Comparison of ENCODE assay signal across 9 mouse cellular contexts in the genomic region with DNA sequence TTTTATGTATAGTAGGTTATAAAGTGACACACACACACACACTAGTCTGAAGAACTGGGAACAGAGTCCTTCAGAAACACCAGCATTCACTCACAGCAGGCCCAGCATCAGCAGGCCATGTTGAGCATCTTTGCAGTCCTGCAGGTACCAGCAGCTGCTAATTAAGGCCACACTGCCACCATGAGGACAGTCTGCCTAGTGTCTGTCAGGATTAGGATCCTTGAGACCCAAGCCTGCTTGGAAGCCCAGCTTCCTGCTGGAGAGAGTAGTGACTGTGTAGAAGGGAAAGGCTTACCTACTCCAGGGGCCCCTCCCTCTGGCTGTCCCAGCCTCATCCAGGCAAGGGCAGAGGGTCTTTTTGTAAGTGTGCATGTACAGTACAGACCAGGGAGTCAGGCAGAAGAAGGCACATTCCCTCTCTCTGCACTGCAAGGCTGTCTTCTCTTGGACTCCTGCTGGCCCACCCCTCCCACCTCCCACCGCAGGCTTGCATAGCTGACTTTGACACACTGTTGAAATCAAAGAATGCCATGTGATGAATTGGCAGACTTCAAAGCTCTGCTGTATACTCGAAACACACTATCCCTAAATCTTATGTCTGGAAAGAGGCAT. TPM values are rescaled to one million over a fixed set of nuclear protein-coding genes. Genes with fewer than 3 reads are reported as not detected.
DNase-seq lines count a peak whose midpoint lies in the region; ATAC-seq and TF ChIP-seq lines count a peak whose summit lies in the region.
"Had no signal": no experiment of that assay in that cellular context is flagged by ENCODE, and none has a peak within 500 bp of the region (broad histone marks: within the 10 kb centered on the region; RNA-seq: fewer than 3 reads in every experiment).

No protein-coding gene starts in this region.

- H3K27ac ChIP-seq in cortical plate, adult 2 months (ENCODE audit: insufficient read depth, low read length): no peak overlapping the region
- H3K27ac ChIP-seq in hindbrain, postnatal 0 days: no peak overlapping the region

- TF ChIP-seq POLR2A in cortical plate, adult 2 months (IDR thresholded peaks at IDR 0.05; ENCODE audit: extremely low read depth, insufficient read depth, low read length): no peak

- no peaks in the 10 kb centered on the region for H3K27me3 ChIP-seq in hindbrain, postnatal 0 days (ENCODE audit: insufficient read depth, low read length)

- no peaks in the 10 kb centered on the region for H3K9me3 ChIP-seq in hindbrain, postnatal 0 days (ENCODE audit: low read length)

- WGBS in hindbrain, postnatal 0 days: 26% methylated on average over 2 of the region's 2 CpGs

- H3K4me1 ChIP-seq in cortical plate, adult 2 months (ENCODE audit: control insufficient read depth, insufficient read depth, low read length): no peaks in the 10 kb centered on the region
- H3K4me1 ChIP-seq in hindbrain, postnatal 0 days (ENCODE audit: insufficient read depth, low read length): no peaks in the 10 kb centered on the region

- peak; percentile 94 for ATAC-seq in hindbrain, postnatal 0 days
- ATAC-seq in megakaryocyte progenitor cell, adult 5-6 weeks (replicated peaks; ENCODE audit: poor library complexity): peak; percentile 69

- H3K36me3 ChIP-seq in hindbrain, postnatal 0 days (ENCODE audit: insufficient read depth, low read length): no peaks in the 10 kb centered on the region

- peak; percentile 95 for TF ChIP-seq CTCF in cortical plate, adult 2 months (IDR thresholded peaks at IDR 0.05; ENCODE audit: extremely low read depth, insufficient read depth, low read length)
- peak; percentile 98 for TF ChIP-seq CTCF in hindbrain, postnatal 0 days (IDR thresholded peaks at IDR 0.05; ENCODE audit: low read depth)

- no peak overlapping the region for H3K4me2 ChIP-seq in hindbrain, postnatal 0 days (ENCODE audit: low read depth, low read length)

- no peak overlapping the region for H3K9ac ChIP-seq in hindbrain, postnatal 0 days (replicated peaks; ENCODE audit: low read length)

- DNase-seq in adipocyte (ENCODE audit: low spot score): peak; percentile 62
- peak; percentile 67 for DNase-seq in gastrocnemius, postnatal 10 days
- peak; percentile 92 for DNase-seq in hindbrain, postnatal 0 days (ENCODE audit: low spot score)
- DNase-seq in left cerebral cortex, adult 18-20 months (ENCODE audit: low spot score in 2 of 2): peak; percentile 64 to 69
- peak; percentile 69 for DNase-seq in right cerebral cortex, postnatal 4 days
- DNase-seq in c-Kit-positive CD71-positive TER-119-positive erythroid progenitor cells, embryonic 14.5 days (ENCODE audit: low spot score): no peak

- H3K4me3 ChIP-seq in cortical plate, adult 2 months (ENCODE audit: insufficient read depth, low read length): no peak overlapping the region
- H3K4me3 ChIP-seq in hindbrain, postnatal 0 days (ENCODE audit: low read length): no peak overlapping the region

RNA-seq across cellular contexts. Expression of gene Slc36a4, which starts 27.6 kb away (rescaled TPM):
- 23.3 and 25.0 TPM in 2 replicates for polyA plus RNA-seq in cortical plate, adult 2 months (2012; rRNA removed)
- 10 to 100 TPM in 1 of 2 experiments, 1 to 10 TPM in 1; 8.6 to 12.5 TPM for total RNA-seq in gastrocnemius, postnatal 10 days (2021)
- total RNA-seq in hindbrain, postnatal 0 days (2014; rRNA removed): 43.6 and 47.4 TPM in 2 replicates
- 23.7 and 26.7 TPM in 2 replicates for polyA plus RNA-seq in hindbrain, postnatal 0 days (2015; fragmentation: Nextera tagmentation; extraction: Ambion mirVana)
- 10 to 100 TPM; 48.9 to 49.5 TPM for total RNA-seq in left cerebral cortex, adult 18-20 months (2021)
- total RNA-seq in megakaryocyte progenitor cell, adult 5-6 weeks (2015): 10.7 and 11.5 TPM in 2 replicates
- 11.0 and 12.6 TPM in 2 replicates for total RNA-seq in megakaryocyte progenitor cell, adult 5-6 weeks (2017)

RNA-seq across cellular contexts. Expression of gene Deup1, which starts 54.2 kb away (rescaled TPM):
- 0.08 and 0.13 TPM in 2 replicates for polyA plus RNA-seq in cortical plate, adult 2 months (2012; rRNA removed)
- total RNA-seq in gastrocnemius, postnatal 10 days (2021): under 1 TPM; 0.09 to 0.11 TPM
- total RNA-seq in hindbrain, postnatal 0 days (2014; rRNA removed): 0.75 and 1.7 TPM in 2 replicates
- polyA plus RNA-seq in hindbrain, postnatal 0 days (2015; fragmentation: Nextera tagmentation; extraction: Ambion mirVana): 2.4 and 2.6 TPM in 2 replicates
- under 1 TPM; 0.16 to 0.23 TPM for total RNA-seq in left cerebral cortex, adult 18-20 months (2021)
- total RNA-seq in megakaryocyte progenitor cell, adult 5-6 weeks (2015): not detected in 2 replicates
- not detected in 2 replicates for total RNA-seq in megakaryocyte progenitor cell, adult 5-6 weeks (2017)
- total RNA-seq: neutrophil, adult 5-6 weeks had no signal
